Mouse (Mus musculus): ENCODE measurements around the gene Dcun1d5. TPM values are rescaled to one million over a fixed set of nuclear protein-coding genes. Genes with fewer than 3 reads are reported as not detected.

The Dcun1d5 gene
- polyA plus RNA-seq (2014; fragmentation: Nextera tagmentation; extraction: Ambion mirVana): 131 and 137 TPM in 2 replicates

- peak within 1 kb of the TSS; percentile 91 for H3K4me3 ChIP-seq (ENCODE audit: low read depth, low read length)
- WGBS: under 1% methylated on average over 50 of the region's 62 CpGs
- peak within 1 kb of the TSS; percentile 92 for H3K27ac ChIP-seq (ENCODE audit: low read depth, low read length)
- H3K4me2 ChIP-seq (ENCODE audit: low read depth): peak within 1 kb of the TSS; percentile 87
- H3K9me3 ChIP-seq (ENCODE audit: control insufficient read depth, low read length): no peaks in the 10 kb centered on the region
- no peaks in the 10 kb centered on the region for H3K27me3 ChIP-seq (ENCODE audit: control insufficient read depth, insufficient read depth, low read length)
- ATAC-seq (ENCODE audit: insufficient read depth, low FRiP score, low TSS enrichment) (peak; percentile 99), DNase-seq (ENCODE audit: low spot score) (peak; percentile 91)
- H3K36me3 ChIP-seq (ENCODE audit: control insufficient read depth, insufficient read depth, low read length): no peaks in the 10 kb centered on the region
- H3K4me1 ChIP-seq (ENCODE audit: control insufficient read depth, insufficient read depth, low read length): peaks cover 5% of the 10 kb centered on the region; the same call in 1 of the 2 replicates
- peak within 1 kb of the TSS; percentile 86 for H3K9ac ChIP-seq (ENCODE audit: low read length)
These were observed at the start of gene Dcun1d5, which contains the start of gene Dync2h1 for GRCm38 (mm10) chr9:7184172-7184896. Gene Dcun1d5, plus strand, starts transcription at chr9:7184520. Gene Dync2h1, minus strand, starts transcription at chr9:7184446.

GRCm38 (mm10) chr9:7154391-7154790 lies 29.9 kb upstream of the Dcun1d5 start:
- no peak for ATAC-seq (ENCODE audit: insufficient read depth, low FRiP score, low TSS enrichment)
- Histone ChIP-seq H3K27ac (ENCODE audit: low read depth, low read length) (no peak overlapping the region), H3K9ac (ENCODE audit: low read length) (no peak overlapping the region), H3K36me3 (ENCODE audit: control insufficient read depth, insufficient read depth, low read length) (no peaks in the 10 kb centered on the region; the same call in 1 of the 2 replicates), H3K4me1 (ENCODE audit: control insufficient read depth, insufficient read depth, low read length) (no peaks in the 10 kb centered on the region), H3K4me3 (ENCODE audit: low read depth, low read length) (no peak overlapping the region), H3K27me3 (ENCODE audit: control insufficient read depth, insufficient read depth, low read length) (no peaks in the 10 kb centered on the region), H3K9me3 (ENCODE audit: control insufficient read depth, low read length) (no peaks in the 10 kb centered on the region), H3K4me2 (ENCODE audit: low read depth) (no peak overlapping the region)
- DNase-seq (ENCODE audit: low spot score): no peak
- WGBS: 87% methylated on average over 2 of the region's 2 CpGs

- ATAC-seq (ENCODE audit: insufficient read depth, low FRiP score, low TSS enrichment) (no peak), DNase-seq (ENCODE audit: low spot score) (no peak)
- H3K4me1 ChIP-seq (ENCODE audit: control insufficient read depth, insufficient read depth, low read length): no peaks in the 10 kb centered on the region
- no peaks in the 10 kb centered on the region for H3K9me3 ChIP-seq (ENCODE audit: control insufficient read depth, low read length)
- H3K36me3 ChIP-seq (ENCODE audit: control insufficient read depth, insufficient read depth, low read length): no peaks in the 10 kb centered on the region; the same call in 1 of the 2 replicates
- no peaks in the 10 kb centered on the region for H3K27me3 ChIP-seq (ENCODE audit: control insufficient read depth, insufficient read depth, low read length)
- H3K9ac ChIP-seq (ENCODE audit: low read length): no peak overlapping the region
- 91% methylated on average over 7 of the region's 7 CpGs for WGBS
- no peak overlapping the region for H3K4me3 ChIP-seq (ENCODE audit: low read depth, low read length)
- H3K27ac ChIP-seq (ENCODE audit: low read depth, low read length): no peak overlapping the region
- H3K4me2 ChIP-seq (ENCODE audit: low read depth): no peak overlapping the region
These were observed 25.7 kb upstream of the Dcun1d5 start for GRCm38 (mm10) chr9:7158605-7159004.

GRCm38 (mm10) chr9:7159718-7160117 lies 24.6 kb upstream of the Dcun1d5 start:
- DNase-seq (ENCODE audit: low spot score): no peak
- Histone ChIP-seq H3K27me3 (ENCODE audit: control insufficient read depth, insufficient read depth, low read length) (no peaks in the 10 kb centered on the region), H3K4me2 (ENCODE audit: low read depth) (no peak overlapping the region), H3K27ac (ENCODE audit: low read depth, low read length) (no peak overlapping the region), H3K4me1 (ENCODE audit: control insufficient read depth, insufficient read depth, low read length) (no peaks in the 10 kb centered on the region), H3K9ac (ENCODE audit: low read length) (no peak overlapping the region), H3K4me3 (ENCODE audit: low read depth, low read length) (no peak overlapping the region), H3K9me3 (ENCODE audit: control insufficient read depth, low read length) (no peaks in the 10 kb centered on the region), H3K36me3 (ENCODE audit: control insufficient read depth, insufficient read depth, low read length) (no peaks in the 10 kb centered on the region; the same call in 1 of the 2 replicates)
- ATAC-seq (ENCODE audit: insufficient read depth, low FRiP score, low TSS enrichment): no peak
- 79% methylated on average over 3 of the region's 3 CpGs for WGBS

GRCm38 (mm10) chr9:7160688-7161087 lies 23.6 kb upstream of the Dcun1d5 start:
- no peak overlapping the region for H3K27ac ChIP-seq (ENCODE audit: low read depth, low read length)
- H3K4me1 ChIP-seq (ENCODE audit: control insufficient read depth, insufficient read depth, low read length): no peaks in the 10 kb centered on the region
- no peaks in the 10 kb centered on the region for H3K27me3 ChIP-seq (ENCODE audit: control insufficient read depth, insufficient read depth, low read length)
- H3K36me3 ChIP-seq (ENCODE audit: control insufficient read depth, insufficient read depth, low read length): peaks cover 2% of the 10 kb centered on the region; the same call in 1 of the 2 replicates
- 91% methylated on average over 5 of the region's 5 CpGs for WGBS
- no peak for ATAC-seq (ENCODE audit: insufficient read depth, low FRiP score, low TSS enrichment)
- DNase-seq (ENCODE audit: low spot score): no peak
- H3K4me3 ChIP-seq (ENCODE audit: low read depth, low read length): no peak overlapping the region
- no peak overlapping the region for H3K4me2 ChIP-seq (ENCODE audit: low read depth)
- no peaks in the 10 kb centered on the region for H3K9me3 ChIP-seq (ENCODE audit: control insufficient read depth, low read length)
- H3K9ac ChIP-seq (ENCODE audit: low read length): no peak overlapping the region

- H3K27me3 ChIP-seq (ENCODE audit: control insufficient read depth, insufficient read depth, low read length): no peaks in the 10 kb centered on the region
- H3K9ac ChIP-seq (ENCODE audit: low read length): no peak overlapping the region
- no peak overlapping the region for H3K27ac ChIP-seq (ENCODE audit: low read depth, low read length)
- no peak overlapping the region for H3K4me2 ChIP-seq (ENCODE audit: low read depth)
- H3K36me3 ChIP-seq (ENCODE audit: control insufficient read depth, insufficient read depth, low read length): peaks cover 2% of the 10 kb centered on the region; the same call in 1 of the 2 replicates
- H3K4me3 ChIP-seq (ENCODE audit: low read depth, low read length): no peak overlapping the region
- no peaks in the 10 kb centered on the region for H3K4me1 ChIP-seq (ENCODE audit: control insufficient read depth, insufficient read depth, low read length)
- 91% methylated on average over 6 of the region's 6 CpGs for WGBS
- no peak for ATAC-seq (ENCODE audit: insufficient read depth, low FRiP score, low TSS enrichment)
- DNase-seq (ENCODE audit: low spot score): no peak
- no peaks in the 10 kb centered on the region for H3K9me3 ChIP-seq (ENCODE audit: control insufficient read depth, low read length)
These were observed 16.9 kb upstream of the Dcun1d5 start for GRCm38 (mm10) chr9:7167339-7167998.

GRCm38 (mm10) chr9:7173756-7174155 lies 10.6 kb upstream of the Dcun1d5 start:
- H3K4me3 ChIP-seq (ENCODE audit: low read depth, low read length): no peak overlapping the region
- no peaks in the 10 kb centered on the region for H3K4me1 ChIP-seq (ENCODE audit: control insufficient read depth, insufficient read depth, low read length)
- H3K36me3 ChIP-seq (ENCODE audit: control insufficient read depth, insufficient read depth, low read length): no peaks in the 10 kb centered on the region; the same call in 1 of the 2 replicates
- 92% methylated on average over 1 of the region's 1 CpGs for WGBS
- ATAC-seq (ENCODE audit: insufficient read depth, low FRiP score, low TSS enrichment) (no peak), DNase-seq (ENCODE audit: low spot score) (no peak)
- H3K27ac ChIP-seq (ENCODE audit: low read depth, low read length): no peak overlapping the region
- no peak overlapping the region for H3K4me2 ChIP-seq (ENCODE audit: low read depth)
- no peak overlapping the region for H3K9ac ChIP-seq (ENCODE audit: low read length)
- H3K27me3 ChIP-seq (ENCODE audit: control insufficient read depth, insufficient read depth, low read length): no peaks in the 10 kb centered on the region
- H3K9me3 ChIP-seq (ENCODE audit: control insufficient read depth, low read length): no peaks in the 10 kb centered on the region

GRCm38 (mm10) chr9:7176618-7177610 lies 7.4 kb upstream of the Dcun1d5 start:
- peak overlapping the region; percentile 42 for H3K4me3 ChIP-seq (ENCODE audit: low read depth, low read length)
- WGBS: 9% methylated on average over 41 of the region's 41 CpGs
- no peaks in the 10 kb centered on the region for H3K27me3 ChIP-seq (ENCODE audit: control insufficient read depth, insufficient read depth, low read length)
- H3K36me3 ChIP-seq (ENCODE audit: control insufficient read depth, insufficient read depth, low read length): no peaks in the 10 kb centered on the region; the same call in 1 of the 2 replicates
- H3K9me3 ChIP-seq (ENCODE audit: control insufficient read depth, low read length): no peaks in the 10 kb centered on the region
- peak overlapping the region; percentile 79 for H3K4me2 ChIP-seq (ENCODE audit: low read depth)
- peak; percentile 100 for ATAC-seq (ENCODE audit: insufficient read depth, low FRiP score, low TSS enrichment)
- H3K4me1 ChIP-seq (ENCODE audit: control insufficient read depth, insufficient read depth, low read length): no peaks in the 10 kb centered on the region
- peak overlapping the region; percentile 56 for H3K9ac ChIP-seq (ENCODE audit: low read length)
- DNase-seq (ENCODE audit: low spot score): peak; percentile 90
- no peak overlapping the region for H3K27ac ChIP-seq (ENCODE audit: low read depth, low read length)

Measured in neural tube, embryonic 11.5 days (tissue).